Mouse (Mus musculus) cerebellum, adult 2 months (tissue): Measurements from ENCODE around the gene Polr3h.

ENCODE experiments used
- CTCF ChIP-seq: fragments of 200-500 bp; IDR thresholded peaks from 2 replicates; pipeline ENCODE4 v1.5.1; 2011; ENCODE audit warnings: low read depth, mild to moderate bottlenecking, control low read depth, low read length, moderate library complexity, borderline replicate concordance; ENCODE audit not compliant: insufficient read depth
- POLR2A ChIP-seq: fragments of 200-500 bp; IDR thresholded peaks from 2 replicates; pipeline ENCODE4 v1.6.1; 2011; ENCODE audit warnings: low read length, control low read depth, borderline replicate concordance; ENCODE audit not compliant: insufficient read depth

DNA sequence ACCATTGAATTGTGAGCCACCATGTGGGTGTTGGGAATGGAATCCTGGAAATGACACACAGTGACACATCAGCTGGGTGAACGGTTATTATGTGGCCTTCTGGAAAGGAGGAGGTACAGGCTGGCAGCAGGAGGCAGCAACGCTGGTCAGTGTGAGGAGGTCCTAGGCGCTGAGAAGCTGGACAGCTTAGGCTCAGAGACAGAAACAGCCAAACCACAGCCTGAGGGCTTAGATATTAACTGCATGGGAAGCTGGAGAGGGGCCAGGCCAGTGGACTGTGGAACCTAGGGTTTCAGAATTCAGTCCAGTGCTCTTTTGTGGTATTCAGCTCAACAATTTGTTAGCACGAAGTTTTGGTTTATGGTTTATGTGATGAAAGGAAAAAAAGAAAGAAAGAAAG lies 1.7 kb upstream of the Polr3h start:
- TF ChIP-seq CTCF (no peak), POLR2A (no peak)
